Mouse (Mus musculus) adrenal gland, postnatal 4 days (tissue): Measurements from ENCODE around the gene Adh1. TPM values are rescaled to one million over a fixed set of nuclear protein-coding genes. Genes with fewer than 3 reads are reported as not detected.

Experiments used
- DNase-seq, 2 experiments: peaks; one replicate each; pipeline ENCODE4 v3.0.0; 2021 to 2022; ENCODE audit warnings: low spot score in 2 of 2, mixed read lengths in 2 of 2
- total RNA-seq, 2 experiments: library from RNA; stranded (reverse); gene quantifications; 2 replicates each; pipeline ENCODE4 v1.2.3; 2021

Adh1 gene
- total RNA-seq, 2 experiments from 2014 or later, result 4,514 to 5,007 TPM

- DNase-seq, result no peak
Measured at GRCm38 (mm10) chr3:138240411-138240810, 20.4 kb upstream of the Adh1 start.

DNA sequence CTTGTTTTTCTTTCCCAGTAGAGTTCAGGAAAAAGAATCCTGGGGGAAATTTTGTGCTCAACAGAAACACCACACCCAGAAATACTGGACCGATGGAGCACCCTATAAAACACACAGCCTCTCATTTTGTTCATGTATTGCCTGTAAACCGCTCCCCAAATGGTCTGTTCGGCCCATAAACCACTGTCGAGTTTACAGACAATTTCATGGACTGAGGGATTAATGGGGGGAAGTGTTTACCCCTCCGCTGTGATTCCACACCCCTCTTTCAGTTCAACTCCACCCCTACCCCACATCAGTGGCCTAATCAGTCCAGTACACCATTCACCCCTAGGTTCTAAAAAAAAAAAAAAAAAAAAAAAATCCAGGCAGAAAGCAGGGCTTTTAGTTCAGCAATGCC, 19.8 kb upstream of the Adh1 start:
- DNase-seq, result no peak

DNA sequence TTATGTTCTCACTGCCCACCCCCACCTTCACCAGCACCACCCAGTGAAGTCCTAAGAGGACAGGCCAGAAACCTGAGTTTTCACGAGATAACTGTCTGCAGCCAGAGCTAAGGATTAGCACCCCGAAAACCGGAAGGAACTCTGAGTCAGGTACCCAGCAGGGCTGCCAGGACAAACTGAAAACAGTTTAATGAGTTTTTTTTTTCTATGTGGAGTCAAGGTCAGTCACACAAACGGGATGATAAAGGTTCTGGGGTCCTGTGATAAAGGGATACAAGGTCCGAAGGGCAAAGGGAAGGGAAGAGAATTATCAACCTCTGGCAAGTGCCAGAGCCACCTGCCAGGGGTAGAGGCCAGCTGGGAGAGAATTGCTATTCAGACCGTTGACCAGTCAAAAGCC, 19.4 kb upstream of the Adh1 start:
- DNase-seq, result no peak

GRCm38 (mm10) chr3:138242021-138242726, 18.6 kb upstream of the Adh1 start:
- DNase-seq, result no peak

DNA sequence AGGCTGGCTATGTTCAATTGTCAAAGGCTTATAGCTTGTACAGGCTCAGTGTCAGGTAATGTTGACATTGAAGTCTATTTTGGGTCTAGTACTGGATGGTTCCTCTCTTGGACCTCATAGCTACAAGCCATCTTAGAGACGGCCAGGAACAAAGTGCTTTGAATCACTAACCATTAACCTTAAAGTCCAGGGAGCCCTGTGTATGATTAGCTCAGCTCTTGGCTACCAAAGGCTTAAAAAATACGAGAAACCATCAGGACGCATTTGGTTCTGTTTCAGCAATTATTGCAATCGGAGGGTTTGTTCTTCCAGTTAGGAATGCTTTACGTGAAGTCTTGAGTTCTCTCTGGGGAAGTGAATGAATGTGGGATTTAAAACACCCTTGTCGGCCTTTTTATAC, 17.9 kb upstream of the Adh1 start:
- DNase-seq, result no peak

GRCm38 (mm10) chr3:138244338-138244874, 16.4 kb upstream of the Adh1 start:
- no peak for DNase-seq

- DNase-seq, result no peak
Measured at GRCm38 (mm10) chr3:138246511-138247020, 14.2 kb upstream of the Adh1 start.

DNA sequence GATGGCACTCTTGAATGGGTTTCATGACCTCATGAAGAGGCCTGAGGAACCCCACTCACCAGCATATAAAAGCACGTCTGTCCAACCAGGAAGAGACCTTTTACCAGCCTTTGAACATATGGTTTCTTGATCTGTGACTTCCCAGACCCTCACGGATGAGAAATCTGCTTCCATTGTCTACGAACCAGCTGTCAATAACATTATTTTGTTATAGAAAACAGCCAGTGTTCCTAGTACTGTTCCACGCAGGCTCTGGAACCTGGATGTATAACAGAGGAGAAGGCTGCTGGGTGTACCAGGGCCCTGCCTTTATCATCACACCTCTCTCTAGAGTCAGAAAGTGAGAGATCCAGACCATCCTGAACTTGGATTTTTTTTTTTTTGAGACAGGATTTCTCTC, 13.6 kb upstream of the Adh1 start:
- no peak for DNase-seq

- no peak for DNase-seq
Measured at GRCm38 (mm10) chr3:138248011-138248410, 12.8 kb upstream of the Adh1 start.

DNA sequence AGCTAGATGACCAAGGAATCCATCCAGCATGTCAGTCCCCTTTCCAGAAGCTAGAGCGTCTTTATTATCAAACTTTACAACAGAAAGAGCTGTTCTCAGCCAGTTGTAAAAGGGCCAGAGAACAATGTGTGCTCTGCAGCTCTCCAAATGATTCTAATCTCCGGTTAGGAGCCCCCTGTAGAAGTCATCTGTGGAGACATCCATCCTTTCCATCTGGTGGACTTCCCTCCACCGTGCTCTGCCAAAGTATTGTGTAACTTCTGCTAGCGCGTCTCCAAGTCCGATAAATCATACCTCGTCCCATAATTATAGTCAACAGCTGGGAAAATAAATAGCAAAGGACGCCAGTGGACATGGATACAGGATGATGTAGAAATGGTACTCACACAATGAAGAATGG, 12.0 kb upstream of the Adh1 start:
- no peak for DNase-seq

DNA sequence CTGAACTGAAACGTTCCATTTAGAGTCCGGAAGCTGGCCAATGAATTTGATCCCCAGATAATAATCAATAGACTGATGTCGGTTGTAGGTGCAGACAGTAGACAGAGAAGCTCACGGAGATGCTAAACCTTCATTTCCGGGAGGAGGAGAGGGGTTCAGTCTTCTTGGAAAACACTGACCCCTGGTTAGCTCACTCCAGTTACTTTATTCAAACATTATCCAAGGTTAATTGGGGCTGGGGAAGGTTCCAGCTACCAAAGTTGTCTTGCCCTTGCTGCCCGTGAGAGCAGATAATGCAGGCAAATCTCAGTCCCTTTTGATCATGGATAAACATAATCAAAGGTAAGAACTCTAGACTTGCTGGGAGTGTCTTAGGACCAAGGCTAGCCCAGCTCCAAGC, 9.6 kb upstream of the Adh1 start:
- DNase-seq, result no peak

DNA sequence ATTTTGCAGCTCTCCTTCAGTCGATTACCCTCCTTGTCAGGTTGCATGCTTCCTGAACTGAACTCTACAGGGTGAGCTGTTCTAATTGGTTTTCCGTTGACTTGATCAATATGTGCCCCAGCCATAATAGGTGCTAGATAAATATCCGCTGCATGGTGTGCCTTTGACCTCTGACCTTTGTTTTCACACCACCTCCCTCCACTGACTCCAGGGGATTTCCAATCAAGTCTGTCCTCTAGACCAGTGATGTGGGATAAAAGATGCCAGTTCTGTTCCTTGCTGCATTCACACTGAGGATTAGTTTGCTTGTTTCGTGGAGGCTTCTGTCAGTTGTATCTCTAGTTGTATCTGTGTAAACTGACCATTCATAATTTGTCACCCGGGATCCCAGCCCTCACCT, 6.6 kb upstream of the Adh1 start:
- no peak for DNase-seq

GRCm38 (mm10) chr3:138255366-138255765, 5.4 kb upstream of the Adh1 start:
- DNase-seq, result no peak

GRCm38 (mm10) chr3:138255780-138256550, 4.8 kb upstream of the Adh1 start:
- DNase-seq, result no peak

- DNase-seq, result no peak
Measured at GRCm38 (mm10) chr3:138262568-138262967, 1.8 kb downstream of the Adh1 start.

- no peak for DNase-seq
Measured at GRCm38 (mm10) chr3:138263154-138263930, 2.6 kb downstream of the Adh1 start.

DNA sequence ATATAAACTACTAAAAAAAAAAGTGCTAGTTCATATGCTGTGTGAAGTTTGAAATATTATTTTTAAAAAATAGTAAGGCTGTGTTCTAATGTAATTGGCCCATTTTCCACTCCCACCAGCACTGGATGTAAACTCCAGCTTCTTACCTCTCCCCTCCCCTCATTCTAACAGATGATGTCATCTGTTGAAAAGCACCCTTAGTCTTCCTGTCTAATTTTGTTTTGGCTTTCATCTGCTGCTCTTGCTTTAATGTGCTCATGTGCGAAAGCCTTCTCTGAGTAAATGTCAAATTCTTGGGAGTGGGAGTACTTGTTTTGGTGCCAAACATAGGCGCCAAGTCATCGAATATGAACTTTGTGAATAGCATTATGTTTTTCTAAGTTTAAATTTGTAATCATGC, 3.9 kb downstream of the Adh1 start:
- no peak for DNase-seq

DNA sequence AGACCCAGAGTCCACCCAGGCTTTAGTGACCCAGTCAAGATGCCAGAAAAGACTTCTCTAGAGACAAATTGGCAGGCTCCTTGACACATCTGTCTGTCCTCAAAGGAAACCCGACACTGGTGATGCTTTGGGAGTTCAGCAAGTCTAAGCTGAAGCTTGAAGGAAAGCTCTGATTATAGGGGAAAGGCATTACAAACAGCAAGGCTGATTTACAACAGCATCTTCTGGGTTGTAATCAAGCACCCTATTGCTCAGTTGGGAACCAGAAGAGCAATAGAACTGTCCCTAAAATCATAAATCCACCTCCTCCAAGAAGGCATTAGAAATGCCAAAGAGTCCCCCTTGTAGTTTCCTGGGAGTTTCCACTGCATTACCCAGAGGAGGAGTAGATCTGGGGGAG, 9.7 kb downstream of the Adh1 start:
- no peak for DNase-seq

- DNase-seq, result no peak
Measured at GRCm38 (mm10) chr3:138271297-138271696, 10.5 kb downstream of the Adh1 start.

GRCm38 (mm10) chr3:138273080-138273479, 12.3 kb downstream of the Adh1 start:
- DNase-seq, result no peak

GRCm38 (mm10) chr3:138275100-138275499, 14.3 kb downstream of the Adh1 start:
- no peak for DNase-seq

DNA sequence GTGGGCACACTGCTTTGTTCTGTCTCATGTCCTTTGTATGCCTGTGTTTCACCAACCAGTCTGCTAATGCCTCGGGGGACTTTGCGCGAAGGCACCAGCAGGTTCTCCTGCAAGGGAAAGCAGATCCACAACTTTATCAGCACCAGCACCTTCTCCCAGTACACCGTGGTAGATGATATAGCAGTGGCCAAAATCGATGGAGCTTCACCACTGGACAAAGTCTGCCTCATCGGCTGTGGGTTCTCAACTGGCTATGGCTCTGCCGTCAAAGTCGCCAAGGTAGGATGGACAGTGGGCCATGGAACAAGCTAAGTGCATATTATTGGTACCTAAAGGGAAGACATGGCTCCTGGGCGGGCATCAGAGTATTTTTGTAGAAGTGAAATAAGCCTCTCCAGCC, 21.8 kb downstream of the Adh1 start:
- no peak for DNase-seq
